Mouse (Mus musculus) neural tube, embryonic 13.5 days (tissue): Measurements from ENCODE around the gene Rnaset2b. TPM values are rescaled to one million over a fixed set of nuclear protein-coding genes. Genes with fewer than 3 reads are reported as not detected.
"Not testable (repeated sequence)": the region's sequence is repeated elsewhere in the genome, so short reads cannot be mapped to it uniquely, and the experiment has no call there.

Experiments
- ATAC-seq: fragments of 200-750 bp; cut with Nextera tagmentation; 2 replicates; pipeline ENCODE4 v1.8.0; 2017; ENCODE audit warnings: low read depth, mild to moderate bottlenecking, moderate TSS enrichment, moderate library complexity
- H3K27ac ChIP-seq: fragments of 300-500 bp; sonication (generic); replicated peaks from 2 replicates; pipeline ENCODE4 v1.5.1; 2015; ENCODE audit warnings: moderate library complexity, mild to moderate bottlenecking, inconsistent platforms
- H3K27me3 ChIP-seq: fragments of 300-500 bp; sonication (generic); 2 replicates; pipeline ENCODE4 v1.6.1; 2015; ENCODE audit warnings: mild to moderate bottlenecking, inconsistent platforms
- H3K36me3 ChIP-seq: fragments of 300-500 bp; sonication (generic); 2 replicates; pipeline ENCODE4 v1.6.1; 2015; ENCODE audit warnings: mild to moderate bottlenecking, inconsistent platforms
- H3K4me1 ChIP-seq: fragments of 300-500 bp; sonication (generic); replicated peaks from 2 replicates; pipeline ENCODE4 v1.6.1; 2015; ENCODE audit warnings: inconsistent platforms
- H3K4me2 ChIP-seq: fragments of 300-500 bp; sonication (generic); 2 replicates; pipeline ENCODE4 v1.6.1; 2015; ENCODE audit warnings: inconsistent platforms, mild to moderate bottlenecking, moderate library complexity
- H3K4me3 ChIP-seq: fragments of 300-500 bp; sonication (generic); 2 replicates; pipeline ENCODE4 v1.5.1; 2015; ENCODE audit warnings: mild to moderate bottlenecking, inconsistent platforms
- H3K9ac ChIP-seq: fragments of 300-500 bp; sonication (generic); 2 replicates; pipeline ENCODE4 v1.6.1; 2015; ENCODE audit warnings: moderate library complexity, mild to moderate bottlenecking, inconsistent platforms
- H3K9me3 ChIP-seq: fragments of 300-500 bp; sonication (generic); 2 replicates; pipeline ENCODE4 v1.6.1; 2016; ENCODE audit warnings: inconsistent platforms
- WGBS: fragments of 180-500 bp; shearing (Covaris S2); methylation state at CpG from one replicate; pipeline ENCODE4 v1.1.7; 2015; 5-methylcytosine and 5-hydroxymethylcytosine counted together
- polyA plus RNA-seq: library from polyadenylated mRNA; unstranded; fragments of >200 nt; fragmentation: Nextera tagmentation; extraction: Ambion mirVana; gene quantifications from 2 replicates; pipeline ENCODE4 v1.2.1, GENCODE M21; 2015

The Rnaset2b gene
- polyA plus RNA-seq, 1 experiment from 2014 or later = 102 TPM

- 0 out of 2 replicates have a peak, but pooled peaks have one; percentile 22 for ATAC-seq
Observed at GRCm38 (mm10) chr17:7033192-7034166, 63.0 kb downstream of the Rnaset2b start.

More at GRCm38 (mm10) chr17:7033192-7034166, 63.0 kb downstream of the Rnaset2b start:
- H3K9me3 ChIP-seq, H3K27ac ChIP-seq, H3K36me3 ChIP-seq, H3K4me2 ChIP-seq, H3K9ac ChIP-seq, H3K4me3 ChIP-seq, H3K4me1 ChIP-seq, H3K27me3 ChIP-seq: not testable (repeated sequence)
- WGBS = 68% methylated on average over 3 of the region's 17 CpGs

Other genes starting within 250 kb of the Rnaset2b start
- 58.5 and 68.3 TPM in 2 replicates for gene Ezr, start 187.8 kb upstream of the Rnaset2b start, polyA plus RNA-seq
- 49.8 and 56.1 TPM in 2 replicates for gene Rsph3b, start 22.0 kb upstream of the Rnaset2b start, polyA plus RNA-seq
- 50.0 and 50.7 TPM in 2 replicates for gene Tagap1, start 9.5 kb upstream of the Rnaset2b start, polyA plus RNA-seq
- 0.47 TPM in 1 of 2 replicates, not detected in the other for gene Gm49721, start 8.3 kb downstream of the Rnaset2b start, polyA plus RNA-seq
- gene Gm1604a, start 54.9 kb downstream of the Rnaset2b start, polyA plus RNA-seq = not detected in 2 replicates
- gene Rps6ka2, start 199.5 kb downstream of the Rnaset2b start, polyA plus RNA-seq = 23.5 and 24.2 TPM in 2 replicates